Mouse (Mus musculus) lung, adult 2 months (tissue): ENCODE measurements around the gene Pigb. TPM values are rescaled to one million over a fixed set of nuclear protein-coding genes. Genes with fewer than 3 reads are reported as not detected.

ENCODE experiments used
- DNase-seq: peaks from one replicate; pipeline ENCODE4 v3.0.0; 2022
- H3K4me1 ChIP-seq: fragments of 200-500 bp; 2 replicates; pipeline ENCODE4 v1.6.1; 2011; ENCODE audit warnings: low read length; ENCODE audit not compliant: control insufficient read depth, insufficient read depth
- H3K4me3 ChIP-seq: fragments of 200-500 bp; replicated peaks from 2 replicates; pipeline ENCODE3; 2011; ENCODE audit warnings: low read depth, mild to moderate bottlenecking, control low read depth, low read length; ENCODE audit errors: extremely low read depth
- CTCF ChIP-seq: fragments of 200-500 bp; IDR thresholded peaks from 2 replicates; pipeline ENCODE4 v1.5.1; 2011; ENCODE audit warnings: mild to moderate bottlenecking, low read length, control low read depth; ENCODE audit not compliant: insufficient read depth
- POLR2A ChIP-seq: fragments of 200-500 bp; IDR thresholded peaks from 2 replicates; pipeline ENCODE4 v1.6.1; 2011; ENCODE audit warnings: low read depth, mild to moderate bottlenecking, control low read depth, low read length, borderline replicate concordance; ENCODE audit errors: extremely low read depth
- WGBS: fragments of 180-500 bp; shearing (Covaris S2); methylation state at CpG from one replicate; pipeline ENCODE4 v1.1.7; 2018; 5-methylcytosine and 5-hydroxymethylcytosine counted together
- polyA plus RNA-seq: library from polyadenylated mRNA; depleted of rRNA; stranded (reverse); fragments of >200 nt; gene quantifications from 2 replicates; pipeline ENCODE4 v1.2.3, GENCODE M21; 2012

Pigb gene
- polyA plus RNA-seq, 1 experiment, result 12.1 TPM

DNA sequence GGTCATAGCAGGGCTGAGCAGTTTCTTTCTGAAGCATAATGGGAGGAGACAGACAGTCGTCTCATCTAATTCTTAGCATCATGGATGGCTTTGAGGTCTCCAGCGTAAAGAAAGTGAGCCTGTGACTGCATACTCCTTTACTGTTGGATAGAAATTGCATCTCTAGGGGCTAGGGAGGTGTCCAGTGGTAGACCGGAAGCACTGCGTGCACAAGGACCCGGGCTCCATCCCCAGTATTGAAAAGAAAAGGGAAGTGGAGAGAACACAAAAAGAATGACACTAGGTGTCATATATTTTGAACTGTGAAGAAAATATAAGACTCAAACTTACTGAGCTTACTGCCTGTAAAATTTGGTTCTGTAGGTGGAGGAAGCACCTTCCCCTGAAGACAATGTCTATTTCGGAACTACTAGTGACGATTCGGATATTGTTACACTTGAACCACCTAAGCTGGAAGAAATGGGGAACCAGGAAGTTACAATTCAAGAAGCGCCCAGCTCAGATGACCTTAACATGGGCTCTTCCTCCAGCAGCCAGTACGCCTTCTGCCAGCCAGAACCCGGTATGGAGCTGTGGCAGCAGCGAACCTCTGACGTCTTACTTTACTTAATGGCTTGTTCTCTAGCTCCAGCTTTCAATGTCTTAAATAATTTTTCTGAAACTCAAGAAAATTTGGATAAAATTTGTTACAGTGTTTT is 38.7 kb downstream of the Pigb start:
- DNase-seq, result no peak
- Histone ChIP-seq H3K4me3 (no peak overlapping the region), H3K4me1 (0 out of 2 replicates have a peak, but pooled peaks cover 2% of the 10 kb centered on the region)
- TF ChIP-seq POLR2A, result no peak
- TF ChIP-seq CTCF, result no peak
- WGBS, result 85% methylated on average over 13 of the region's 13 CpGs

- 65% methylated on average over 2 of the region's 2 CpGs for WGBS
- no peak for DNase-seq
- TF ChIP-seq POLR2A (no peak), CTCF (no peak)
- Histone ChIP-seq H3K4me1 (0 out of 2 replicates have a peak, but pooled peaks cover 2% of the 10 kb centered on the region), H3K4me3 (no peak overlapping the region)
These were observed 39.7 kb downstream of the Pigb start for GRCm38 (mm10) chr9:73000487-73000886.

GRCm38 (mm10) chr9:72996806-72997205 is 43.4 kb downstream of the Pigb start:
- TF ChIP-seq POLR2A (no peak), CTCF (no peak)
- no peak for DNase-seq
- no peaks in the 10 kb centered on the region for H3K4me1 ChIP-seq
- 70% methylated on average over 7 of the region's 7 CpGs for WGBS
- H3K4me3 ChIP-seq, result no peak overlapping the region

DNA sequence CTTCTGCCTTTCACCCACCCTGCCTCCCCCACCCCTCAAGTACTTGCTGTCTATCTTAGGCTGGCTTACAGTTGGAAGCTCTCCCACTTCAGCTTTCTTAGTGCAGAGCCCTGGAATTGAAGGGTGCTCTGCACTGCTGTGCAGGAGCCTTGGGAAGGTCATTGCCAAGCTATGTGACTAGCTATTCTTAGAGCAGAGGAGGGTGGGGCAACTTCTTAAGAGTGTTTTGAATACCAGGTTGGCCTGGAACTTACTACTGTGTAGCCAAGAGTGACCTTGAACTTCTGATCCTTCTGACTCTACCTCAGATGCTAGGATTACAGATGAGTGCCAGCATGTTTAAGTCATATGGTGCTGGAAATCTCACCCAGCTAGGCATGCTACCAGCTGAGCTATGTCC is 44.0 kb downstream of the Pigb start:
- DNase-seq, result no peak
- Histone ChIP-seq H3K4me3 (no peak overlapping the region), H3K4me1 (no peaks in the 10 kb centered on the region)
- TF ChIP-seq CTCF (no peak), POLR2A (no peak)

DNA sequence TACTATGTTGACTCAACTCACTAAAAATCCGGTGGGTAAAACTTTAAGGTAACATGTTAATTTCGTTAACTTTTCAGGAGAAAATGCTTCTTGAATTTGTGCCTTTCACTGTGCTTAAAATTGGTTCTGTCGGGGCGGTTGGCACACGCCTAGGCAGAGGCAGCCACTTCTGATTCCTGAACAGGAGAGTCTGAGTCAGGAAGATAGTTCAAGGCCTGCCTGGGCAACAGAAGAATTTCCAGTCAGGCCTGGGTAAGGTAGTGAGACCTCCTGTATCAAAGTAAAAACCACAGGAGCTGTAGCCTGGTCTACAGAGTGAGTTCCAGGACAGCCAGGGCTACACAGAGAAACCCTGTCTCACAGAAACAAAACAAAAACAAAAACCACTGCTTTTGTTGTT is 47.6 kb downstream of the Pigb start:
- Histone ChIP-seq H3K4me3 (no peak overlapping the region), H3K4me1 (peaks cover 2% of the 10 kb centered on the region; the same call in 1 of the 2 replicates)
- 85% methylated on average over 5 of the region's 5 CpGs for WGBS
- TF ChIP-seq CTCF (no peak), POLR2A (no peak)
- DNase-seq, result no peak

DNA sequence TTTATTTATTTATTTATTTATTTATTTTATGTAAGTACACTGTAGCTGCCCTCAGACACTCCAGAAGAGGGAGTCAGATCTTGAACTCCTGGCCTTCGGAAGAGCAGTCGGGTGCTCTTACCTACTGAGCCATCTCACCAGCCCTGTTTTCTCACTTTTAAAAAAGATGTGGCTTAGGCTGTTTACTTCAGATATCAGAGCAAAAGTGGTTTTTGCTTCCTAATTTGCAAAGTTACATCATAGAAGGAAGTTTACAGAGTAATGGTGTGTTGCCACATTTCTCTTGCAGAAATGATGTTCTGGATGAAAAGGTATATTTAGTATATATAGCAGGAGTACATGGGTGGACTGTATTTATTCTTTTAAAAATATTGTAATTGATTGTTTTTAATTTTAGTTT is 48.8 kb downstream of the Pigb start:
- DNase-seq, result no peak
- Histone ChIP-seq H3K4me3 (no peak overlapping the region), H3K4me1 (peaks cover 6% of the 10 kb centered on the region)
- no peak for TF ChIP-seq POLR2A
- TF ChIP-seq CTCF, result no peak
- 91% methylated on average over 2 of the region's 2 CpGs for WGBS

- 80% methylated on average over 5 of the region's 5 CpGs for WGBS
- H3K4me1 ChIP-seq, result peaks cover 9% of the 10 kb centered on the region
- no peak for TF ChIP-seq CTCF
- no peak for TF ChIP-seq POLR2A
- no peak for DNase-seq
- no peak overlapping the region for H3K4me3 ChIP-seq
These were observed 51.5 kb downstream of the Pigb start for GRCm38 (mm10) chr9:72988706-72989105.

DNA sequence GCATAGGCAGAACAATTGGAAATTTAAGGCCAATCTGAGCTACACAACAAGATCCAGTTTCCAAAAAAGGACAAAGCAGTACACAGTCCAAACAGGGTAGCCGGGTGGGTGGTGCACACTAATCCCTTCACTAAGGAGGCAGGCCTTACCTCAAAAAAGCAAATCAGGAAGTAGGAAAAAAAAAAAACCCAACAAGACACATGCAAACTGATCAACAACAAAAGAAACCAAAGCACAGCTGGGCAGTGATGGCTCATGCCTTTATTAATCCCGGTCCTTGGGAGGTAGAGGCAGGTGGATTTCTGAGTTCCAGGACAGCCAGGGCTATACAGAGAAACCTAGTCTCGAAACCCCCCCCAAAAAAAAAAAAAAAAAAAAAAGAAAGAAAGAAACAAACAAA is 52.5 kb downstream of the Pigb start:
- TF ChIP-seq CTCF, result no peak
- TF ChIP-seq POLR2A, result no peak
- H3K4me3 ChIP-seq, result no peak overlapping the region
- WGBS, result 52% methylated on average over 3 of the region's 3 CpGs
- H3K4me1 ChIP-seq, result peaks cover 9% of the 10 kb centered on the region
- DNase-seq, result no peak

- TF ChIP-seq POLR2A (peak; percentile 79), CTCF (no peak)
- peak within 1 kb of the TSS; percentile 81 for H3K4me3 ChIP-seq
- H3K4me1 ChIP-seq, result peaks cover 9% of the 10 kb centered on the region
- peak; percentile 91 for DNase-seq
- WGBS, result under 1% methylated on average over 88 of the region's 88 CpGs
These were observed 54.6 kb downstream of the Pigb start, which contains the start of the genes Ccpg1os and Ccpg1 for GRCm38 (mm10) chr9:72985250-72986220. TSS of gene Ccpg1os (minus strand) at chr9:72985382. TSS of gene Ccpg1 (plus strand) at chr9:72985429.
